Mouse (Mus musculus) lung, embryonic 14.5 days (tissue): Measurements from ENCODE around the gene Sec14l1. TPM values are rescaled to one million over a fixed set of nuclear protein-coding genes. Genes with fewer than 3 reads are reported as not detected.

Source experiments
- ATAC-seq: fragments of 200-750 bp; cut with Nextera tagmentation; 2 replicates; pipeline ENCODE4 v1.8.0; 2017; ENCODE audit warnings: mild to moderate bottlenecking, moderate TSS enrichment, moderate library complexity; ENCODE audit not compliant: insufficient read depth
- DNase-seq: peaks from one replicate; pipeline ENCODE4 v3.0.0-alpha.2; 2015
- H3K27ac ChIP-seq: fragments of 300-500 bp; sonication (generic); 2 replicates; pipeline ENCODE4 v1.5.1; 2014; ENCODE audit warnings: low read depth, mild to moderate bottlenecking, moderate library complexity
- H3K27me3 ChIP-seq: fragments of 300-500 bp; sonication (generic); 2 replicates; pipeline ENCODE4 v1.6.1; 2014; ENCODE audit warnings: low read length, control low read depth; ENCODE audit not compliant: insufficient read depth
- H3K36me3 ChIP-seq: fragments of 300-500 bp; sonication (generic); 2 replicates; pipeline ENCODE4 v1.6.1; 2014; ENCODE audit warnings: control low read depth; ENCODE audit not compliant: insufficient read depth
- H3K4me1 ChIP-seq: fragments of 300-500 bp; sonication (generic); 2 replicates; pipeline ENCODE4 v1.6.1; 2014; ENCODE audit warnings: antibody characterized with exemption, control low read depth; ENCODE audit not compliant: insufficient read depth
- H3K4me2 ChIP-seq: fragments of 300-500 bp; sonication (generic); 2 replicates; pipeline ENCODE4 v1.6.1; 2014; ENCODE audit warnings: mild to moderate bottlenecking
- H3K4me3 ChIP-seq: fragments of 300-500 bp; sonication (generic); 2 replicates; pipeline ENCODE4 v1.5.1; 2014; ENCODE audit warnings: low read depth, low read length
- H3K9ac ChIP-seq: fragments of 300-500 bp; sonication (generic); 2 replicates; pipeline ENCODE4 v1.6.1; 2014
- H3K9me3 ChIP-seq: fragments of 300-500 bp; sonication (generic); 2 replicates; pipeline ENCODE4 v1.6.1; 2016; ENCODE audit warnings: low read depth, low read length, control low read depth
- CTCF ChIP-seq: IDR thresholded peaks from 2 replicates; pipeline ENCODE4 v1.5.1; 2016; ENCODE audit warnings: antibody characterized with exemption, low read depth
- WGBS: fragments of 180-500 bp; shearing (Covaris S2); extraction: QIAGEN DNeasy Blood & Tissue Kit; methylation state at CpG from one replicate; pipeline ENCODE4 v1.1.7; 2014; 5-methylcytosine and 5-hydroxymethylcytosine counted together
- polyA plus RNA-seq: library from polyadenylated mRNA; unstranded; fragments of >200 nt; fragmentation: Nextera tagmentation; extraction: Ambion mirVana; gene quantifications from 2 replicates; pipeline ENCODE4 v1.2.1, GENCODE M21; 2014

Sec14l1 gene
- polyA plus RNA-seq, 1 experiment from 2014 or later: 46.2 TPM

GRCm38 (mm10) chr11:117168278-117169087, 53.5 kb downstream of the Sec14l1 start:
- DNase-seq (peak; percentile 68), ATAC-seq (no peak)
- H3K9ac ChIP-seq: no peak overlapping the region
- H3K9me3 ChIP-seq: no peaks in the 10 kb centered on the region
- no peaks in the 10 kb centered on the region for H3K36me3 ChIP-seq
- 71% methylated on average over 20 of the region's 20 CpGs for WGBS
- H3K27ac ChIP-seq: no peak overlapping the region
- H3K4me3 ChIP-seq: no peak overlapping the region
- no peak overlapping the region for H3K4me2 ChIP-seq
- no peaks in the 10 kb centered on the region for H3K4me1 ChIP-seq
- H3K27me3 ChIP-seq: no peaks in the 10 kb centered on the region
- no peak for TF ChIP-seq CTCF

DNA sequence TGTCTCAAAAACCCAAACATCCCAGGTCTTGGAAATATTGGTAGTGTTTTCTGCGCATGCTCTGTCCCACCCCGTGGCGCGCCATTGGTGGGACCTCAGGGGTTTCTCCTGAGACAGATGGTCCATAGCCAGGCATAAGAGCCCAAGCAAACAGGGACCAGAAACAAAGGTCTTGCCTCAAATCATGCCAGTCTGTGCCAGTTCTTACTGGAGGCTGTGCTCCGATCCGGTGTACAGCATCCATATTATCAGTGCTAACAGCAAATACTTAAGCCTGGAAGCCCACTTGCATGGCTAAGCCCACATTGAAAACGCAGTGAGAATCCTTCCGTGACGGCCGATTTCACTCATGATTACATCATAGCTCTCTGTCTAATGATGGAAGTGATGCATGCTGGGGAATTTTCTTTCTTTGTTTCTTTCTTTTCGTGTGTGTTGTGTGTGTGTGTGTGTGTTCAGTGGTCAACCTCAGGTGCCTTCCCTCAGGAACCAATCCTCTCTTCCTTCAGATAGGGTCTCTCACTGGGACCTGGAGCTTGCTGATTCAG, 54.2 kb downstream of the Sec14l1 start:
- H3K4me1 ChIP-seq: no peaks in the 10 kb centered on the region
- no peak overlapping the region for H3K9ac ChIP-seq
- ATAC-seq: no peak
- TF ChIP-seq CTCF: no peak
- no peak for DNase-seq
- no peaks in the 10 kb centered on the region for H3K36me3 ChIP-seq
- no peak overlapping the region for H3K4me3 ChIP-seq
- H3K27me3 ChIP-seq: no peaks in the 10 kb centered on the region
- no peak overlapping the region for H3K4me2 ChIP-seq
- WGBS: 88% methylated on average over 11 of the region's 11 CpGs
- no peaks in the 10 kb centered on the region for H3K9me3 ChIP-seq
- no peak overlapping the region for H3K27ac ChIP-seq

- H3K4me3 ChIP-seq: no peak overlapping the region
- no peak for ATAC-seq
- no peak overlapping the region for H3K27ac ChIP-seq
- TF ChIP-seq CTCF: no peak
- H3K9me3 ChIP-seq: no peaks in the 10 kb centered on the region
- H3K36me3 ChIP-seq: no peaks in the 10 kb centered on the region
- H3K9ac ChIP-seq: no peak overlapping the region
- no peaks in the 10 kb centered on the region for H3K27me3 ChIP-seq
- no peak for DNase-seq
- no peaks in the 10 kb centered on the region for H3K4me1 ChIP-seq
- H3K4me2 ChIP-seq: no peak overlapping the region
- WGBS: 90% methylated on average over 19 of the region's 19 CpGs
Observed at GRCm38 (mm10) chr11:117169801-117170565, 55.0 kb downstream of the Sec14l1 start.

DNA sequence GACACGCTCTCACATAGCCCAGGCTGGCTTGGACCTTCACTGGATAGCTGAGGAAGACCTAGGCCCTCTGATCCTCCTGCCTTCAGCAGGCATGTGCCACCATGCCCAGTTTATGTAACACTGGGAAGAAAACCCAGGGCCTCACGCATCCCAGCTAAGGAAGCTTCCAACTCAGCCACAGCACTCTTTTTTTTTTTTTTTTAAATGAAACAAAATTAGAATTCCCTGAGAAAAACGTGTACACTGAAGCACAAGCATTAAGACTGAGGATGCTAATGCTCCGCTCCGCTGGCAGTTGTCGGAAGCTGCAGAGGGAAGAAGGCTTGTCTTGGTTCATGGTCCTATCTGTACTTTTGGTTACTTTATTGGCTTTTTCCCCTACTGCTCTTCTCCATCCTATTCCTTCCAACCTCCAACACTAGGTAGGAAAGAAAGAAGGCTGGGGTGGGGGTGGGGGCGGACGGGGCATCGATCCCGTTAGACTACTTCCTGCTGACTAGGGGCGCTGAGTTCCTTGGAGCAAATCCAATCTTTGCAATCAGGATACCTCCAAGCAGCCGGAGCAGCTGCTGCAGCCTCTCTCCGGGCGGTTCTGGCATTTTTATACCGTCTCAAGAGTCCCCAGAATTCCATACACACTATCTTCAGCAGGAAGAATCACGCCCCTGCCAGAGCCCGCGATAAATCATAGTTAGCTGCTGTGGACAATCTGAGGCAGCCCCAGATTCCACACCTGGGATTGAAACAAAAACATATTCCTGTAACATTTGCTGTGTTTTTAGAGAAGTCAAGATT, 59.3 kb downstream of the Sec14l1 start:
- 26% methylated on average over 18 of the region's 18 CpGs for WGBS
- H3K4me1 ChIP-seq: no peaks in the 10 kb centered on the region
- peak overlapping the region; percentile 27 for H3K4me3 ChIP-seq
- no peaks in the 10 kb centered on the region for H3K27me3 ChIP-seq
- peak overlapping the region; percentile 61 for H3K4me2 ChIP-seq
- no peak for TF ChIP-seq CTCF
- H3K9ac ChIP-seq: peak overlapping the region; percentile 45
- DNase-seq (peak; percentile 74), ATAC-seq (no peak)
- no peaks in the 10 kb centered on the region for H3K36me3 ChIP-seq
- H3K27ac ChIP-seq: peak overlapping the region; percentile 78
- H3K9me3 ChIP-seq: no peaks in the 10 kb centered on the region

GRCm38 (mm10) chr11:117174924-117175323, 60.0 kb downstream of the Sec14l1 start:
- Histone ChIP-seq H3K27me3 (no peaks in the 10 kb centered on the region), H3K36me3 (no peaks in the 10 kb centered on the region), H3K9me3 (0 out of 2 replicates have a peak, but pooled peaks cover under 1% of the 10 kb centered on the region), H3K4me1 (no peaks in the 10 kb centered on the region), H3K27ac (peak overlapping the region; percentile 78), H3K4me2 (peak overlapping the region; percentile 61), H3K4me3 (peak overlapping the region; percentile 27), H3K9ac (peak overlapping the region; percentile 45)
- ATAC-seq (peak; percentile 42; the same call in 1 of the 2 replicates), DNase-seq (peak; percentile 72)
- TF ChIP-seq CTCF: no peak
- WGBS: 35% methylated on average over 15 of the region's 15 CpGs

- ATAC-seq (no peak), DNase-seq (no peak)
- peaks cover 5% of the 10 kb centered on the region; the same call in 1 of the 2 replicates for H3K9me3 ChIP-seq
- H3K9ac ChIP-seq: no peak overlapping the region
- no peaks in the 10 kb centered on the region for H3K36me3 ChIP-seq
- H3K4me1 ChIP-seq: no peaks in the 10 kb centered on the region
- peak overlapping the region; percentile 61; the same call in 1 of the 2 replicates for H3K4me2 ChIP-seq
- TF ChIP-seq CTCF: no peak
- no peak overlapping the region for H3K4me3 ChIP-seq
- H3K27ac ChIP-seq: no peak overlapping the region
- WGBS: 62% methylated on average over 12 of the region's 12 CpGs
- no peaks in the 10 kb centered on the region for H3K27me3 ChIP-seq
Observed at GRCm38 (mm10) chr11:117175472-117175871, 60.5 kb downstream of the Sec14l1 start.
